Mouse (Mus musculus) hindbrain, embryonic 12.5 days (tissue): Measurements from ENCODE around the gene Baiap2. TPM values are rescaled to one million over a fixed set of nuclear protein-coding genes. Genes with fewer than 3 reads are reported as not detected.

ENCODE experiments used
- ATAC-seq: fragments of 200-750 bp; cut with Nextera tagmentation; 2 replicates; pipeline ENCODE4 v1.8.0; 2017; ENCODE audit warnings: moderate TSS enrichment; ENCODE audit not compliant: low FRiP score
- H3K27ac ChIP-seq: fragments of 300-500 bp; sonication (generic); 2 replicates; pipeline ENCODE4 v1.5.1; 2016; ENCODE audit warnings: mild to moderate bottlenecking
- H3K27me3 ChIP-seq: fragments of 300-500 bp; sonication (generic); 2 replicates; pipeline ENCODE4 v1.6.1; 2016; ENCODE audit warnings: mild to moderate bottlenecking
- H3K36me3 ChIP-seq: fragments of 300-500 bp; sonication (generic); 2 replicates; pipeline ENCODE4 v1.6.1; 2016; ENCODE audit warnings: mild to moderate bottlenecking
- H3K4me1 ChIP-seq: fragments of 300-500 bp; sonication (generic); 2 replicates; pipeline ENCODE4 v1.6.1; 2016
- H3K4me2 ChIP-seq: fragments of 300-500 bp; sonication (generic); replicated peaks from 2 replicates; pipeline ENCODE4 v1.6.1; 2016; ENCODE audit warnings: mild to moderate bottlenecking
- H3K4me3 ChIP-seq: fragments of 300-500 bp; sonication (generic); 2 replicates; pipeline ENCODE4 v1.5.1; 2016; ENCODE audit warnings: mild to moderate bottlenecking
- H3K9ac ChIP-seq: fragments of 300-500 bp; sonication (generic); 2 replicates; pipeline ENCODE4 v1.6.1; 2016; ENCODE audit warnings: mild to moderate bottlenecking, moderate library complexity
- H3K9me3 ChIP-seq: fragments of 300-500 bp; sonication (generic); replicated peaks from 2 replicates; pipeline ENCODE4 v1.6.1; 2016; ENCODE audit warnings: mild to moderate bottlenecking
- WGBS: fragments of 180-500 bp; shearing (Covaris S2); methylation state at CpG from one replicate; pipeline ENCODE4 v1.1.7; 2016; 5-methylcytosine and 5-hydroxymethylcytosine counted together
- polyA plus RNA-seq: library from polyadenylated mRNA; unstranded; fragments of >200 nt; fragmentation: Nextera tagmentation; extraction: Ambion mirVana; gene quantifications from 2 replicates; pipeline ENCODE4 v1.2.1, GENCODE M21; 2016

The Baiap2 gene
- polyA plus RNA-seq, 1 experiment from 2014 or later: 10.6 TPM

- Histone ChIP-seq H3K4me1 (no peaks in the 10 kb centered on the region), H3K9me3 (no peaks in the 10 kb centered on the region; the same call in 1 of the 2 replicates), H3K4me2 (no peak overlapping the region), H3K27ac (no peak overlapping the region), H3K9ac (no peak overlapping the region), H3K36me3 (no peaks in the 10 kb centered on the region), H3K27me3 (no peaks in the 10 kb centered on the region), H3K4me3 (no peak overlapping the region)
- 87% methylated on average over 5 of the region's 5 CpGs for WGBS
- no peak for ATAC-seq
These were observed 15.8 kb upstream of the Baiap2 start for GRCm38 (mm10) chr11:119926762-119927161.

GRCm38 (mm10) chr11:119928023-119928681 lies 14.4 kb upstream of the Baiap2 start:
- WGBS: 77% methylated on average over 16 of the region's 16 CpGs
- Histone ChIP-seq H3K27me3 (no peaks in the 10 kb centered on the region), H3K4me1 (no peaks in the 10 kb centered on the region), H3K27ac (no peak overlapping the region), H3K36me3 (no peaks in the 10 kb centered on the region), H3K9ac (no peak overlapping the region), H3K9me3 (no peaks in the 10 kb centered on the region; the same call in 1 of the 2 replicates), H3K4me3 (no peak overlapping the region), H3K4me2 (no peak overlapping the region)
- no peak for ATAC-seq

- Histone ChIP-seq H3K9ac (no peak overlapping the region), H3K27ac (no peak overlapping the region), H3K27me3 (no peaks in the 10 kb centered on the region), H3K4me1 (no peaks in the 10 kb centered on the region), H3K4me3 (no peak overlapping the region), H3K9me3 (no peaks in the 10 kb centered on the region; the same call in 1 of the 2 replicates), H3K4me2 (no peak overlapping the region), H3K36me3 (no peaks in the 10 kb centered on the region)
- ATAC-seq: no peak
- 81% methylated on average over 6 of the region's 6 CpGs for WGBS
These were observed 12.8 kb upstream of the Baiap2 start for GRCm38 (mm10) chr11:119929603-119930265.

GRCm38 (mm10) chr11:119931809-119932208 lies 10.8 kb upstream of the Baiap2 start:
- H3K36me3 ChIP-seq: no peaks in the 10 kb centered on the region
- ATAC-seq: no peak
- H3K4me1 ChIP-seq: peaks cover 12% of the 10 kb centered on the region
- H3K4me3 ChIP-seq: no peak overlapping the region
- H3K9me3 ChIP-seq: no peaks in the 10 kb centered on the region; the same call in 1 of the 2 replicates
- no peak overlapping the region for H3K27ac ChIP-seq
- WGBS: 74% methylated on average over 10 of the region's 10 CpGs
- H3K27me3 ChIP-seq: no peaks in the 10 kb centered on the region
- H3K4me2 ChIP-seq: no peak overlapping the region
- H3K9ac ChIP-seq: no peak overlapping the region

GRCm38 (mm10) chr11:119933142-119933541 lies 9.4 kb upstream of the Baiap2 start:
- no peak overlapping the region for H3K9ac ChIP-seq
- H3K9me3 ChIP-seq: no peaks in the 10 kb centered on the region; the same call in 1 of the 2 replicates
- no peaks in the 10 kb centered on the region for H3K27me3 ChIP-seq
- no peaks in the 10 kb centered on the region for H3K36me3 ChIP-seq
- H3K4me2 ChIP-seq: no peak overlapping the region
- H3K4me1 ChIP-seq: peaks cover 25% of the 10 kb centered on the region
- WGBS: 65% methylated on average over 4 of the region's 4 CpGs
- no peak for ATAC-seq
- no peak overlapping the region for H3K4me3 ChIP-seq
- H3K27ac ChIP-seq: no peak overlapping the region

- no peak overlapping the region for H3K4me2 ChIP-seq
- no peak for ATAC-seq
- H3K36me3 ChIP-seq: no peaks in the 10 kb centered on the region
- H3K9me3 ChIP-seq: no peaks in the 10 kb centered on the region; the same call in 1 of the 2 replicates
- no peak overlapping the region for H3K4me3 ChIP-seq
- no peak overlapping the region for H3K9ac ChIP-seq
- WGBS: 88% methylated on average over 8 of the region's 8 CpGs
- H3K4me1 ChIP-seq: peaks cover 28% of the 10 kb centered on the region
- H3K27ac ChIP-seq: no peak overlapping the region
- H3K27me3 ChIP-seq: no peaks in the 10 kb centered on the region
These were observed 8.6 kb upstream of the Baiap2 start for GRCm38 (mm10) chr11:119933819-119934583.

- H3K9me3 ChIP-seq: no peaks in the 10 kb centered on the region; the same call in 1 of the 2 replicates
- no peak overlapping the region for H3K9ac ChIP-seq
- H3K27me3 ChIP-seq: peaks cover 5% of the 10 kb centered on the region; the same call in 1 of the 2 replicates
- H3K27ac ChIP-seq: no peak overlapping the region
- H3K4me1 ChIP-seq: peaks cover 32% of the 10 kb centered on the region
- no peak overlapping the region for H3K4me3 ChIP-seq
- H3K4me2 ChIP-seq: no peak overlapping the region
- no peak for ATAC-seq
- WGBS: 76% methylated on average over 8 of the region's 8 CpGs
- H3K36me3 ChIP-seq: no peaks in the 10 kb centered on the region
These were observed 7.8 kb upstream of the Baiap2 start for GRCm38 (mm10) chr11:119934773-119935172.

- Histone ChIP-seq H3K27me3 (peaks cover 9% of the 10 kb centered on the region), H3K4me1 (peaks cover 39% of the 10 kb centered on the region), H3K9ac (0 out of 2 replicates have a peak overlapping the region, but pooled peaks have one; percentile 3), H3K27ac (no peak overlapping the region), H3K9me3 (no peaks in the 10 kb centered on the region; the same call in 1 of the 2 replicates), H3K4me3 (no peak overlapping the region), H3K4me2 (no peak overlapping the region), H3K36me3 (no peaks in the 10 kb centered on the region)
- 25% methylated on average over 6 of the region's 6 CpGs for WGBS
- no peak for ATAC-seq
These were observed 7.1 kb upstream of the Baiap2 start for GRCm38 (mm10) chr11:119935457-119935856.

- Histone ChIP-seq H3K27me3 (peaks cover 17% of the 10 kb centered on the region), H3K9me3 (no peaks in the 10 kb centered on the region), H3K4me2 (no peak overlapping the region), H3K4me3 (no peak overlapping the region), H3K36me3 (no peaks in the 10 kb centered on the region), H3K9ac (0 out of 2 replicates have a peak overlapping the region, but pooled peaks have one; percentile 15), H3K27ac (no peak overlapping the region), H3K4me1 (peaks cover 47% of the 10 kb centered on the region)
- WGBS: 78% methylated on average over 2 of the region's 2 CpGs
- ATAC-seq: no peak
These were observed 6.1 kb upstream of the Baiap2 start for GRCm38 (mm10) chr11:119936456-119936855.

- Histone ChIP-seq H3K9ac (no peak overlapping the region), H3K36me3 (no peaks in the 10 kb centered on the region), H3K4me2 (no peak overlapping the region), H3K4me1 (peaks cover 54% of the 10 kb centered on the region), H3K9me3 (no peaks in the 10 kb centered on the region), H3K27me3 (peaks cover 21% of the 10 kb centered on the region), H3K4me3 (no peak overlapping the region), H3K27ac (no peak overlapping the region)
- 55% methylated on average over 12 of the region's 12 CpGs for WGBS
- ATAC-seq: no peak
These were observed 5.3 kb upstream of the Baiap2 start for GRCm38 (mm10) chr11:119937216-119937615.

- no peak overlapping the region for H3K4me3 ChIP-seq
- no peak overlapping the region for H3K9ac ChIP-seq
- H3K27ac ChIP-seq: no peak overlapping the region
- 46% methylated on average over 19 of the region's 19 CpGs for WGBS
- H3K27me3 ChIP-seq: peaks cover 21% of the 10 kb centered on the region
- H3K36me3 ChIP-seq: no peaks in the 10 kb centered on the region
- ATAC-seq: no peak
- H3K4me1 ChIP-seq: peaks cover 54% of the 10 kb centered on the region
- H3K4me2 ChIP-seq: no peak overlapping the region
- no peaks in the 10 kb centered on the region for H3K9me3 ChIP-seq
These were observed 4.6 kb upstream of the Baiap2 start for GRCm38 (mm10) chr11:119937772-119938502.
